Mouse (Mus musculus): ENCODE measurements at regions not wholly inside any gene's neighbourhood (a gene's known extent, or its start where the extent isn't known, plus 50 kb on each side); places are given as distances from the start of the nearest gene placed in this dataset.

DNA sequence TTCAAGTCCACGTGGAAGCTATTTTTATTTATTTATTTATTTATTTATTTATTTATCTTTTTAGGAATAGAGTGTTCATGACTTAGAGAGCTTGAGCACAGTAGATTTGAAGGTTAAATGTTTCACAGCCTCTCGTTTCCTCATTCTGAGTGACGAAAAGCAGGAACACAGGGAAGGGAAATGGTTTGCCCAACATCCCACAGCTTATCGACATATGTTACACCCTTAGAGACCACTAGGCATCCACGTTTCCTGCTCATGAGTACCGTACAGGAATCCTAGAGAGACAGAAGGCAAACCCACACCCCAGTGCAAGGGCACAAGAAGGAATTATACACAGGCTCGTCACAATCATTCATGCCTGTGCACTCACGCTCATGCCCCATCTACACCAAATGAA lies 122.5 kb upstream of the Thbs1 start:
- DNase-seq = no peak

- no peak for DNase-seq
Observed at GRCm38 (mm10) chr2:117996130-117997083, 115.3 kb upstream of the Thbs1 start.

DNA sequence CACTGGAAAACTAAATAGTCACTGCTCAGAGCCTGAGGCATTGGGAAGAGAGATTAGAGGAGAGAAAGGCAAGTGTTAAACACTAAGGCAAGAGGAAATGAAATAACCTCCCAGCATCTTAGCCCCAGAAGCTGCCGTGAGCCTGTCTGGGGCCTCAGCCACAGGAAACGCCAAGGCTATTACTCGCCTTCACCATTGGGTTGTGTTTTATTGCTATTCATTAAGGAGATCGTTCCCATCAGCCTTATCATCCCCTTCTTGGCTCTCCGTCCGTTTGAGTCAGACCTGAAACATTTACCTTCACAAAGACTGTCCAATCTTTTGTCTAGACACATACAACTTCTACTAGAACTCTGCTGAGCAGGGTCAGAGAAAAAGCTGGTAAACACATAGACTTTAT lies 112.0 kb upstream of the Thbs1 start:
- no peak for DNase-seq

- no peak for DNase-seq
Observed at GRCm38 (mm10) chr2:118004191-118004590, 107.5 kb upstream of the Thbs1 start.

DNA sequence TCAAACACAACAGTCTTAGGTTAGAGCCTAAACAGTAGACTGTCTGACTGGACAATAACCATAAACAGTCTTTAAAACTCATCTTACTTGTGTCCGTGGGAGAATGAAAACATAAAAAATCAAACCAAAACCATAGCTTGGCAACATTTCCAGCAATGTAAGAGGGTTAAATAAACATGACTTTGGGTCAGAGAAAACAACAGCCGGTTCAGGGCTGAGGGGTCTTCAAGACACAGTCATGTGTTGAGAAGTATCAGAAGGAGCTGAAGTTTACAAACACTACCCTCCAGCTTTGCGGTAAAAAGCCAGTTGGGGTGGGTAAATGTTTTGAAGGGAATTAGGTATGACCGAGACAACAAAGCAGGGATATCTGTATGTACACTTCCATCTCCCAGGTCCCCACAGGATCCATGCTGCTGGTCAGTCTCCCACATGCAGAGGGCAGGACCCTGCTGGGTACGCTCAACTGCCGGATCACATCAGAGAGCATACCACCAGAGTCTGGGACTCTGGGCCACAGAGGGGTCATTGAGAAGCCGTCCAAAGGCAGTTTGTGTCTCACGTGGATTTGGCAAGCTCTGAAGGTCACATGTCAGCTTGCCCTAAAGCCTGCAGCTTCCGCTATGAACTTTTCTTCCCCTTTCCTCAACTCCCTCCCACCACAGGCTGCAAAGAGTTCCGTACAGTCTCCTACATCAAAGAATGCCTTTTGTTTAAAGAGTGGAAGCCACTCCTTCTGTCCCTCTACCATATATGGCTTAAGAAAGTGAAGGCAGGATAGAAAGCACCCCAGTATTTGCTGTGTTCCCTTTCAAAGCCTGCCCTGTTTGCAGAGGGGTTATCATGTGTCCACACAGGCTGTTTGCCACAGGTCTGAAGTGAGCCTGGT lies 103.9 kb upstream of the Thbs1 start:
- DNase-seq = peak; percentile 32

- DNase-seq = no peak
Observed at GRCm38 (mm10) chr2:118011679-118012078, 100.0 kb upstream of the Thbs1 start.

DNA sequence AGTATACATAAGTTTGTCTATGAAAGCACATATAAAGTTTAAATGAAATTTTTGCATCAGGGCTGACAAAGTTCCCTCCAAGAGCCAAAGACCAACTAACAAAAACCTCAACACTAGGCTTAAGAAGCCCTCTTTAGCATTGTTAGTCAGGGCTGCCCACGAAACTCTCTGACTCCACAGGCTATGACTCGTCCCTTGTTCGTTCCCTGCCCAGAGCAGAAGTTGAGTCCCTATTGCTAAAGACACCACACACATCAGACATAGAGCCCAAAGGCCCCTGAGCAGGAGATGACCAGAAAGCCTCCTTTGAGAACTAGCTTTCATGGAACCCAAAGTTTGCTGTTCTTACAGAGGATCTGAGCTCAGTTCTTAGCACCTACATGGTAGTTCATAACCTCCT lies 99.5 kb upstream of the Thbs1 start:
- no peak for DNase-seq

GRCm38 (mm10) chr2:118013156-118013555 lies 98.5 kb upstream of the Thbs1 start:
- no peak for DNase-seq

- DNase-seq = no peak
Observed at GRCm38 (mm10) chr2:118015182-118015581, 96.5 kb upstream of the Thbs1 start.

DNA sequence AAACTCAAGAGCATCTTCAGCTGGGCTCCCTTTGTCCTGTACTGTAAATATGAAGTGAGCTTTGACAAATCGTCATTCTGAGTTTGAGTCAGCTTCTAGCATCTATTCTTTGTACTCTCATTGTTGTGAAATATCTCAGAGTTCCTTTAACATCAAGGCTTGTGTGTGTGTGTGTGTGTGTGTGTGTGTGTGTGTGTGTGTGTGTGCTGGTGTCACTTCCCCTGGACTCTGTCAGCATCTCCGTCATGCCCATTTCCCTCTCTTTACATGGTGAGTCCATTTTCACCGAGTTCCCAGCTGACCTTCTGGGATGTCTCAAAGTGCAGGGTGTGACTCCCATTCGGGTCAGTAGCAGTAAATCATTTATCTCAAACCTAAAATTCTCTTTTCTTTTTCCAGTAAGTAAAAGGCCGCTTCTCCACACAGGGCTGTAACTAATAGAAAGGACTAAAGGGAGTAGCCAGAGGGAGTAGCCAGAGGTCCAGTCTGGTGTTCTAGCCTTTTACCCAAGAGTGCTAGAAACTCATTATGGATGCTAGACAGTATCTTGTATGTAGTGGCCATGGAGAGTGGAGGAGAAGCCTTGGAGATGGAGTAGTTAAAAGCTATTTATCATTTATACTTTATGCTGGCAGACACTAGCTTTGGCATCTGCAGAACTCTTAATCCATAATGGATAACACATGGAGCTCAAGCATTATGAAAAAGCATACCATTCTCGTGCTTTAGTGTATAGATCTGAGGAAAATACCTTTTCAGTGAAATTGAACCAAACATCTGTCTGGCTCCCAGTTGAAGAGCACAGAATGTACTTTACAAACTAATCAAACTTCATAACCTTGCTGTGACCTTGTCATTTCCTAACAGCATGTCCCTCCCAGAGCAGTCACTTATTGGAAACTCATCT lies 85.6 kb upstream of the Thbs1 start:
- DNase-seq = peak; percentile 9

- peak; percentile 16 for DNase-seq
Observed at GRCm38 (mm10) chr2:118028881-118029280, 82.8 kb upstream of the Thbs1 start.

- no peak for DNase-seq
Observed at GRCm38 (mm10) chr2:118029470-118030108, 82.1 kb upstream of the Thbs1 start.

DNA sequence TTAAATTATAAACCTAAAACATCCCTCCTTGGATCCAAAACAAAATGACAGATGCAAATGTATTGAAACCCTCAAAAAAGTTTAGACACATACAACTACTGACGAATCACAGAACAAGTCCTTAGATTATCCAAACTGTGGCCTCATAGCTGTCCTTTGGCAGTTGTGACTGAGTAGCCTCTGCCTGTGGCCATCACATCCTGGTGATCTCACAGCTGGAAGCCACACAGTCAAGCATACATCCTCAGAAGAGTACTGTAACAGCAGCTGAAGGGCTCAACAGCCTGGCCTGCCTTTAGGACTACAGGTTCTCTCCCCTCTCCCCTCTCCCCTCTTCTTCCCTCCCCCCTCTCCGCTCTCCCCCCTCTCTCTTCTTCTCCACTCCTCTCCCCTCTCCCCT lies 80.0 kb upstream of the Thbs1 start:
- no peak for DNase-seq

DNA sequence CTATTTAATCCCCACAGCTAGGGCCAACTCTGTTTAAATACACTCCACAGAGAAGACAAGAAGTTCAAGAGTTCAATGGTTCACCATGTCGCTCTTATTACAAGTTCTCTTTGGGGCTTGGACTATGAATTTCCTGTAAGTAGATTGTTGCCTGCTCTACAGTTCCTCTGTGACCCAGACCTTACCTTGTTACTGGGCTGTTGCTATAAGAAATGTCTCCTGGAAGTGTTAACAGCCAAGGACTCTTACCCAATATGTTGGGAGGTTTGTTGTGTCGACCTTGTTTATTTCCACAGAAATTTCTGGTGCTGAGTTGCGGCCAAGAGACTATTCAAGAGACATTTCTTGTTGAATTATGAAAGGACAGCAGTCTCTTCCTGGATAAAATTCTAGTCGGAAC lies 78.3 kb upstream of the Thbs1 start:
- DNase-seq = no peak

DNA sequence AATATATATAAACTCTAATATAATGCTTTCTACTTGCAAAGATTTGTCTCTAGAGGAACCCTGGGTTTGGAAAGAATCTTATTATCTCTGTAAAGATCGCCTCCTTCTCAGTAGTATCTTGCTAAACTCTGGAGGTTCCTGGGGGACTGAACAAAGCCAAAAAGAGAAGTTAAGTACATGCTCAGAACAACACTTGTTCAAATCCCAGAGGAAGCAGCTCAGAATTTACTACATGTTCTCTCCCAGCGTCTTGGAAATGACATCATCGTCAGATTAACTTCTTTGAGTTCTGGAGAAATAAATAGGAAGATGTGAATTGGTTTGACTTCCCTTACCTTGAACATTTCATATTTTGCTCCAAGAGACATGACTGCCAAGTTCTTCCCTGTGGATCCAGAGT lies 77.7 kb upstream of the Thbs1 start:
- DNase-seq = no peak

DNA sequence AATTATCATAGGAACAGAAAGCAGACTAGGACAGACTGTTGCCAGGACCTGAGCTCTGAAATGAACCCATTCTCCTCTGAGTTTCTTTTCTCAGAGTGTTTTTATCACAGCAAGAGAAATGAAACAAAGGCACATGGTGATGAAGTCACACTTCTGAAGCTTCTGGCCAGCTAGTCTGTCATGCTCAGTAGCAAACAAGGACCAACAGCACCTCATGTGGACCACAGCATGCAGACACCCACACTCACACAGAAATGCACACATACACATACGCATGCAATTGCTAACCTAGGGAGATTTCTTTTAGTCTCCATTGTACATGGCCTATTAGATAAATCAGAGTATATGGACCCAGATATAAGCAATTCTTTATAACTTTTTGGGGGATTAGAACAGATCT lies 76.3 kb upstream of the Thbs1 start:
- no peak for DNase-seq

DNA sequence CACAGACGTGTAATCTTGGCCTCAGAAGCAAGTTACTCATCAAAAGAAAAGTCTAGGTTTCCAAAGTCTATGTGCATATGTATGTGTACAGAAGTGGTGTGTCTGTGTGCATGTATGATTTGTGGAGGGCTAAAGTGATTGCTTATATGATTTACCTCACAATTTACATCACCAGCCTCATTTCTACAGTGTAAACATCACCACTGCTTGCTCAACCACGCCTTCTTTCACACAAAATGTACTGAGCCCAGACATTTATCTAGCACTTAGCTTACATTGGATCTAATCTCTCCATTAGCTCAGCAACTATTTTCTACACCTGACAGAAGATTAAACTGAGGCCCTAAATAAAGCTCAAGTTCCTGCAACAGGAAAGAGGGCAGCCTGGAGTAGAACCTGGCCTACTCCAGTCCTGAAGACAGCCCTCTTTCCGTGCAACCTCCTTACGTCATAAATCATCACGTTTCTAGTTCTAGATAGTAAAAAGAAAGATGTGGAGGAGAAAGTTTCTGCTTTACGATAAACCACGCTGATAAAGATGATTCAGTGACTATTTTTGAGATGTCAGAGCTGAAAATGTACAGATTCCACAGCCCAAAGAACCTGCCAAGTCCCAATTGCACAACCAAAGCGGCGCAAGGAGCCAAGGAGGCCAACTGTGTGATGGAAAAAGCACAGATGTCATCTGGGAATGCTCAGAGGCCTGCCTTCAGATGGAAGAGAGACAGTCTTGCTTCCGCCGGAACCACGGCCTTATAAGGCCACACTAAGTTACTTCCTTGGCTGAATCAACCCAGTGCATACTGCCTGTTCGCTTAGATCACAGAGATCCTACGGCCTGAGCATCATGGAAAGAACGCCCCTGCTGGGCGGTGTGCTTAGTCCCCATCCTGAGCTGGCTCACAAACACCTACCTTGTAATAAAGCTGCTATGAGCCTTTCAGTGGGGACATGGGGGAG lies 72.5 kb upstream of the Thbs1 start:
- DNase-seq = peak; percentile 75

GRCm38 (mm10) chr2:118039819-118040206 lies 71.9 kb upstream of the Thbs1 start:
- DNase-seq = peak; percentile 16

DNA sequence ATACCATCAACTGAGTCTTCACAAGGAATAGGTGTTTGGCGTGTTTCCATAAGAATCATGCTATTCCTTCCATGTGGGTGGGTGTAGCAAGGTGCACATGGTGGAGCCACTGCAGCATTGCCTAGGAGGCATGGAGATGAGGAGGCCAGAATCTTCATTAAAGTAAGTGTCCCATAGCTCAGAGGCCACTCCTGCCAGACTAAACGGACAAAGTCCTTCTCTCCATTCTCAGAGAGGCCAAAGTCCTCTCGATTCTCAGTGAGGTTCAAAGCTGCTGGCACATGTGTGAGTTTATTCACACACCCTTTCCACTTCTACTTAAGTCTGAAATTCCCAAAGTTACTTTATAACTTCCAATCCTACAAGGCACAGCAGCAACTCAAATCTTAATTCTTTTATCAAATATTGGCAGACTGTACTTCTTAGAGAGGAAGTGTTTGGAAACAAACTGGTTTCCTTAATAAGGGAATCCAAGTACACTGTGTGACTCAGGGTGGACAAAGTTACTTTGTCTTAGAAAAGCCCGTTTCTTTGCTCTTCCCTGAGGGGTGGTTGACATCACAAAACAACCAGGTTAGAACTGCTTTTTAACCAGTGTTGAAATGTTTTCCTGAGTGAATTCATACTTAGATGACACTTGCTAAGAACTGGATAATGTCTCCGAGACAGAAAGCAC lies 69.2 kb upstream of the Thbs1 start:
- no peak for DNase-seq

DNA sequence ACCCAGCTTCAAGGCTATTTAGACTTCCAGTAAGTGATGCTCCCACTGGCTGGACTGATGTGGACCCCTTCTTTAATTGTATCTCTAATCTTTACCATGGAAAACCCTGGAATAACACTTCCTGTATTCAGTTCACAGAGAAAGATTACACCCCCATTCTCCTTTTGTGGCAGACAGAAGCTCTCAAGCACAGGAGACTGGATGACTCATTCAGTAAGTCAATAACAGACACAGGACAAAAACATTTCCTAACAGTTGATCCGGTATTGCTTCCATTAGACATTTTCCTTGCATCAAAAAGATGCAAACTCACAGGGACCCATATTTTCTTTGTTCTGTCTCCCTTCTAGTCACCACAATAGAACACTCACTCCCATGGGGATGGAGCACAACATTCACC lies 67.0 kb upstream of the Thbs1 start:
- no peak for DNase-seq

Measured in kidney, postnatal 10 days (tissue).